Comparison of ENCODE assay signal across 16 mouse cellular contexts in the genomic region with DNA sequence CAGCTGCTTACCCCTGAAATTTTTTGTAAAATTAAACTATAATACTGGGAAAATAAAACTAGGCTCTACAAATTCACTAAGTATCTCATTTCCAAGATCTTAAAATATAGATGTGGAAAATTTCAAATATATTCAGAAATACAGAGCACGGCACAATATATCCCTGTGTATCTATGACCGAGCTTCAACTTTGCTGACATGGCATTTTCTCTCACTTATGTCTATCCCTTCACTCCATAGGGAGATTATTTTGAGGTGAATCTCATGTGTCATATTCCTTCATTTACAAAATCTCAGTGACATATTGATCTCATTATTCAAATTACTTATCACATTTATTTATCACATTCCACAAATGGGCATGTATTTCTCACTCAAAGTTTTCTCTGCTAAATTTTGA.
"Had no signal": no experiment of that assay in that cellular context is flagged by ENCODE, and none has a peak within 500 bp of the region (broad histone marks: within the 10 kb centered on the region; RNA-seq: fewer than 3 reads in every experiment).

No protein-coding gene starts in this region.

- H3K9me3 ChIP-seq: neural tube, embryonic 12.5 days; neural tube, embryonic 13.5 days; neural tube, embryonic 15.5 days; stomach, embryonic 15.5 days had no signal

- H3K27ac ChIP-seq: neural tube, embryonic 12.5 days; neural tube, embryonic 13.5 days; neural tube, embryonic 15.5 days; stomach, embryonic 15.5 days; stomach, postnatal 0 days had no signal

- H3K4me1 ChIP-seq: neural tube, embryonic 12.5 days; neural tube, embryonic 13.5 days; neural tube, embryonic 15.5 days had no signal

- H3K36me3 ChIP-seq: neural tube, embryonic 12.5 days; neural tube, embryonic 13.5 days; neural tube, embryonic 15.5 days; stomach, embryonic 15.5 days had no signal

- H3K9ac ChIP-seq: neural tube, embryonic 12.5 days; neural tube, embryonic 13.5 days; neural tube, embryonic 15.5 days; stomach, embryonic 15.5 days had no signal

- H3K4me3 ChIP-seq: neural tube, embryonic 12.5 days; neural tube, embryonic 13.5 days; neural tube, embryonic 15.5 days; stomach, embryonic 15.5 days had no signal

- DNase-seq: retina, postnatal 1 day; right cerebral cortex, adult 18-20 months; right cerebral cortex, postnatal 14 days; right cerebral cortex, postnatal 25 days; right cerebral cortex, postnatal 4 days; spleen, adult 18-20 months; thymus, adult 18-20 months; thymus, adult 2 months; thymus, postnatal 25 days; thymus, postnatal 36 days; thymus, postnatal 4 days had no signal

- H3K4me2 ChIP-seq: neural tube, embryonic 12.5 days; neural tube, embryonic 13.5 days; neural tube, embryonic 15.5 days; stomach, embryonic 15.5 days had no signal

- H3K27me3 ChIP-seq: neural tube, embryonic 12.5 days; neural tube, embryonic 13.5 days; neural tube, embryonic 15.5 days; stomach, embryonic 15.5 days had no signal
